Comparison of ENCODE assay signal across 27 mouse cellular contexts in the genomic region with DNA sequence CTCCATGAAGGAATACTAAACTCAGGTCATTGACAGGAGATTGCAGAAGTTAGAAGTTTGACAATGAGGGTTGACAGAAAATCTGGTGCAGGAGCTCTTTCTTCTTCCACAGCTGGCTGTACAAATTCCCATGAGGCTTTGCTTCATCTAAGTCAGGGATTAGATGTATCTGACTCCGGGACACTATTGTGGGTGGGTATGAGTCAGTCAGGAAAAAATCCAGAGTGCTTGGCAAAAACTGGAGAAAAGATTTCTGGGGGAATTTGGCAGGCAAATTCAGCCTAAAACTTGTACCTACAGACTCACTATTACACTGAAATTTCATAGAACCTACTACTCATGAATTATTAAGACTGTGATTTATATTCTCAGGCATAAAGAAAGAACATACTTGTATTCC. TPM values are rescaled to one million over a fixed set of nuclear protein-coding genes. Genes with fewer than 3 reads are reported as not detected.
A peak's percentile ranks its signal among the peaks of the same experiment; 100 is the strongest.
DNase-seq lines count a peak whose midpoint lies in the region; ATAC-seq and TF ChIP-seq lines count a peak whose summit lies in the region.
"Had no signal": no experiment of that assay in that cellular context is flagged by ENCODE, and none has a peak within 500 bp of the region (broad histone marks: within the 10 kb centered on the region; RNA-seq: fewer than 3 reads in every experiment).

No protein-coding gene starts in this region.

- H3K27me3 ChIP-seq in heart, adult 2 months (ENCODE audit: control insufficient read depth, insufficient read depth, low read length), result no peaks in the 10 kb centered on the region
- H3K27me3 ChIP-seq: embryonic facial prominence, embryonic 13.5 days; forebrain, embryonic 15.5 days; heart, embryonic 12.5 days; heart, embryonic 15.5 days; hindbrain, embryonic 13.5 days; intestine, embryonic 15.5 days had no signal

- TF ChIP-seq EP300 in heart, adult 2 months (IDR thresholded peaks at IDR 0.05; ENCODE audit: insufficient read depth, low read depth, low read length), result no peak

- no peak overlapping the region for H3K27ac ChIP-seq in heart, adult 2 months
- H3K27ac ChIP-seq: embryonic facial prominence, embryonic 10.5 days; embryonic facial prominence, embryonic 13.5 days; forebrain, embryonic 15.5 days; heart, embryonic 15.5 days; hindbrain, embryonic 10.5 days; hindbrain, embryonic 13.5 days; intestine, embryonic 15.5 days had no signal

- TF ChIP-seq POLR2A in heart, adult 2 months (IDR thresholded peaks at IDR 0.05; ENCODE audit: insufficient read depth, low read depth, low read length), result no peak

- no peak for ATAC-seq in erythroid progenitor cell, adult 5-6 weeks (replicated peaks; ENCODE audit: low FRiP score, poor library complexity, severe bottlenecking)
- ATAC-seq: forebrain, embryonic 15.5 days; hindbrain, embryonic 16.5 days; intestine, embryonic 15.5 days had no signal

- H3K4me1 ChIP-seq in heart, adult 2 months (ENCODE audit: control insufficient read depth, insufficient read depth, low read length), result no peaks in the 10 kb centered on the region
- H3K4me1 ChIP-seq: embryonic facial prominence, embryonic 10.5 days; embryonic facial prominence, embryonic 13.5 days; forebrain, embryonic 15.5 days; heart, embryonic 12.5 days; heart, embryonic 15.5 days; hindbrain, embryonic 10.5 days; hindbrain, embryonic 13.5 days; intestine, embryonic 15.5 days had no signal

- intact Hi-C loops in heart, adult 2 months (cut with DNase I), result no loop called here

- DNase-seq in heart, adult 8-10 months (ENCODE audit: low spot score), result peak; percentile 3
- DNase-seq in heart, adult 2 months, result no peak
- peak; percentile 8 for DNase-seq in Muller cell, postnatal 12 days (ENCODE audit: inconsistent ontology term)
- DNase-seq in brain, adult 2 months (ENCODE audit: low read depth, low spot score), result peak; percentile 39
- DNase-seq in urinary bladder, postnatal 4 days (ENCODE audit: low spot score in 2 of 2), result no peak
- DNase-seq: adrenal gland, adult 2 months; adrenal gland, postnatal 14 days; cerebellum, adult 11-12 months; cerebellum, adult 8-10 months; cerebellum, postnatal 10 days; cerebellum, postnatal 36 days; embryo, embryonic 11 days; gastrocnemius, postnatal 36 days; heart, postnatal 10 days; heart, postnatal 36 days; kidney, adult 11 months had no signal

- H3K79me2 ChIP-seq in heart, adult 2 months (replicated peaks; ENCODE audit: control insufficient read depth, insufficient read depth, low read length), result no peaks in the 10 kb centered on the region

- 43% methylated on average over 1 of the region's 1 CpGs for WGBS in heart, adult 2 months

- H3K4me3 ChIP-seq in heart, adult 2 months, result no peak overlapping the region
- H3K4me3 ChIP-seq: embryonic facial prominence, embryonic 10.5 days; embryonic facial prominence, embryonic 13.5 days; forebrain, embryonic 15.5 days; heart, embryonic 12.5 days; heart, embryonic 15.5 days; hindbrain, embryonic 10.5 days; hindbrain, embryonic 13.5 days; intestine, embryonic 15.5 days had no signal

- no peak overlapping the region for H3K9ac ChIP-seq in heart, adult 2 months (ENCODE audit: low read depth, low read length)
- H3K9ac ChIP-seq: embryonic facial prominence, embryonic 13.5 days; forebrain, embryonic 15.5 days; heart, embryonic 12.5 days; heart, embryonic 15.5 days; hindbrain, embryonic 13.5 days; intestine, embryonic 15.5 days had no signal

- no peak for TF ChIP-seq CTCF in heart, adult 2 months (IDR thresholded peaks at IDR 0.05)

- H3K36me3 ChIP-seq in heart, adult 2 months (ENCODE audit: control insufficient read depth, insufficient read depth, low read length), result no peaks in the 10 kb centered on the region
- H3K36me3 ChIP-seq: forebrain, embryonic 15.5 days; heart, embryonic 15.5 days; hindbrain, embryonic 10.5 days; hindbrain, embryonic 13.5 days; intestine, embryonic 15.5 days had no signal

RNA-seq across cellular contexts. Expression of a gene that starts 11.3 kb away (rescaled TPM):
- total RNA-seq in heart, adult 8-10 months (2022), result under 1 TPM; 0.22 to 0.75 (median 0.46) TPM
- total RNA-seq in heart, adult 2 months (2021), result under 1 TPM; 0.57 to 0.94 TPM
- 0.98 and 1.6 TPM in 2 replicates for polyA plus RNA-seq in heart, adult 2 months (2012; rRNA removed)
- not detected in 2 replicates for total RNA-seq in erythroid progenitor cell, adult 5-6 weeks (2015; ENCODE audit: low replicate concordance)
- total RNA-seq in erythroid progenitor cell, adult 5-6 weeks (2017; ENCODE audit: low replicate concordance), result not detected in 2 replicates
- total RNA-seq: granulocyte monocyte progenitor cell, adult 5-6 weeks had no signal

Comparison
In these comparisons a context has a peak if more than half of its experiments do, and no peak if none do; other contexts are left out.
1. DNase-seq: peak in heart, adult 8-10 months (single experiment), Muller cell, postnatal 12 days (single experiment) and brain, adult 2 months (single experiment); none in heart, adult 2 months (0 of 2) and urinary bladder, postnatal 4 days (0 of 2).